Mouse (Mus musculus): ENCODE data around the gene Ppp1ca. TPM values are rescaled to one million over a fixed set of nuclear protein-coding genes. Genes with fewer than 3 reads are reported as not detected.
A peak's percentile ranks its signal among the peaks of the same experiment; 100 is the strongest.

The Ppp1ca gene
- polyA plus RNA-seq, 1 experiment from 2014 or later = 627 TPM

DNA sequence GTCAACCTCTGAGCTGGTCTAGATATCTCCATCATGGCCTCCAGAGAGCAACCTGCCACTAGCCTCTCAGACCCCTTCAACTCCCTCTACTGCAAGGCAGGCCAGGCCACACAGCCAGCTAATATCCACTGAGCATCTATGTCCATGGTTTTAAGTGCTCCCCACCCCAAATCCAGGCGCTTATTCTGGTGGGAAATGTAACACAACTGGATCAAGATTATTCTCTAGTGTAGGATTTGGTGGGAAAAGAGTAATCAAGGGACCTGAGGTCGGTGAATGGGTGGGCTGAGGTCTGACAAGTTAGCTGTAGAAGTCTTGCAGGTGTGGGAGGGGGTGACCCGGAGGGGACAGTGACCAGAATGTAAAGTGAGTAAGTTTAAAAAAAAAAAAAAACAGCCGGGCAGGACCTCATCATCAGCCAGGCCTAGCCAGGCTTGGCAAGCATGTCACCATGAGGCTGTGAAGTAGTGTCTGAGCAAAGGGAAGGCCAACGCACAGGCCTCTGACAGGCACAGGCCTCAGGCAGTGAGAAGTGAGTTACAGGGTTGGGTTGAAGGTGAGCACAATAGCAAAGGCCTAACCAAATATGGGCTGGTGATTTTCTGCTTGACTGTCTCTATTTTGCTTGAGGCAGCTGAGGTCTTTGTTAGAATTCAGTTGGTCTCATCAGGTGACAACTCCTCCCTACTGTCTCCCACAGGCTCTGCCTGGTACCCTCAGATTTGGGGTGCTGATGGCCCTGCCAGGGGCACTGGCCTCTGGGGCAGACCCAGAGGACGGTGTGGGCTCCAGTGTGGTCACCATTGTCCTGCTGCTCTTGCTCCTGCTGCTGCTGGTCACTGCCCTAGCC, 36.4 kb upstream of the Ppp1ca start:
- H3K9ac ChIP-seq = no peak overlapping the region
- H3K27me3 ChIP-seq (replicated peaks) = no peaks in the 10 kb centered on the region
- H3K4me1 ChIP-seq (replicated peaks) = peaks cover 38% of the 10 kb centered on the region
- ATAC-seq (ENCODE audit: insufficient number of reproducible peaks, low FRiP score) = no peak
- 82% methylated on average over 6 of the region's 6 CpGs for WGBS
- H3K9me3 ChIP-seq (replicated peaks) = no peaks in the 10 kb centered on the region
- H3K4me3 ChIP-seq = no peak overlapping the region
- 0 out of 2 replicates have a peak overlapping the region, but pooled peaks have one; percentile 10 for H3K27ac ChIP-seq (ENCODE audit: poor library complexity, severe bottlenecking)
- peaks cover 81% of the 10 kb centered on the region for H3K36me3 ChIP-seq
- no peak overlapping the region for H3K4me2 ChIP-seq

DNA sequence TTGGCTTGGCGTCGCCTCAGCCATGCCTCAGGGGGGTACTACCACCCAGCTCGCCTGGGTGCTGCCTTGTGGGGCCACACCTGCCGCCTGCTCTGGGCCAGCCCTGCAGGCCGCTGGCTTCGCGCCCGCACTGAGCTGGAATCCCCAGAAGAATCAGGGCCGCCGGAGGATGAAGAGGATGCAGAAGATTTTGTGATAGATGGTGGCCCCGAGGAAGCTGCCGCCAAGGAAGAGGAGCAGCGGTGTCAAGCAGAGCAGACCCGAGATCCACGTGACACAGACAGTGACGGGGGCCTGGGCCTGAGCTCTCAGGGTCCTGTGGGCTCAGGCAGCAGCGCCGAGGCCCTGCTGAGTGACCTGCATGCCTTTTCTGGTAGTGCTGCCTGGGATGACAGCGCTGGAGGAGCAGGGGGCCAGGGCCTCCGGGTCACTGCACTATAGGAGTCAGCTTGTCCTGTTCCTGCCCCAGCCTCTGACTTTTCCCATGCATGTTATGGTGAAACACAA, 35.7 kb upstream of the Ppp1ca start:
- ATAC-seq (ENCODE audit: insufficient number of reproducible peaks, low FRiP score) = no peak
- H3K36me3 ChIP-seq = peaks cover 81% of the 10 kb centered on the region
- H3K4me3 ChIP-seq = no peak overlapping the region
- H3K4me2 ChIP-seq = no peak overlapping the region
- H3K9me3 ChIP-seq (replicated peaks) = no peaks in the 10 kb centered on the region
- H3K4me1 ChIP-seq (replicated peaks) = peaks cover 32% of the 10 kb centered on the region
- no peaks in the 10 kb centered on the region for H3K27me3 ChIP-seq (replicated peaks)
- WGBS = 74% methylated on average over 20 of the region's 20 CpGs
- no peak overlapping the region for H3K9ac ChIP-seq
- H3K27ac ChIP-seq (ENCODE audit: poor library complexity, severe bottlenecking) = 0 out of 2 replicates have a peak overlapping the region, but pooled peaks have one; percentile 10

DNA sequence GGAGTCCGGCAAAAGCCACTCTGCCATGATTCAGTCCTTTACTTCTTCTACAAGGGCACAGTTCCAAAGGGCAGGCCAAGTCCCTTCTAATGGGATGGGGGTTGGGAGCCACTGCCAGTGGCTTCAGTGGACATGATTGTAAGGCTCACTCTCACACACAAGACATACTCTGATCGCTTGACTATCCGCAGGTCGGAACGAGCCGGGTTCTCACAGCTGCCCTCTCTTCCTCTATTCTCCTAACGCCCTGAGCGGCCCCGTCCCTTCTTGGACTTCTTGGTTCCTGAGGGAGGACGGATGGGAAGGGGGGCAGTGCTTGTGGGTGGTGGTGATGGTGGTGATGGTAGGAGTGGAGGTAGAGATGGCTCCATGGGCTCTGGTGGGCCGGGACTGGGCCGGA, 35.1 kb upstream of the Ppp1ca start:
- WGBS = 92% methylated on average over 12 of the region's 12 CpGs
- peaks cover 81% of the 10 kb centered on the region for H3K36me3 ChIP-seq
- no peak for ATAC-seq (ENCODE audit: insufficient number of reproducible peaks, low FRiP score)

DNA sequence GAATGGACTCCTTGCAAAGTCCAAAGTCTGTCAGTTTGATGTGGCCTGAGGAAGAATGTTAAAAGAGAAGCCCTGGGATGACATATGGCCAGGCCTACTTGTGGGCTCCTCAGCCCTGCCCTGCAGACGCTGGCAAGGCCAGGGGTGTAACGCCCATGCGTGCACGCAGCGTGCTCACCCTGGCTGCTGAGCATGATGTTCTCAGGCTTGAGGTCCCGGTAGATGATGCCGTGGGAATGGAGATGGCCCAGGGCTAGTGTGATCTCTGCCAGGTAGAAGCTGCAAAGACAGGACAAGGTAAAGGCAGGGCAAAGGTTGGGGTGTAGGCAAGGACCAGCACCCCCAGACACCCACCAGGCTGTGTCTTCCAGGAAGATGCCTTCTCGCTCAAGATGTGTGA, 32.8 kb upstream of the Ppp1ca start:
- Histone ChIP-seq H3K36me3 (peaks cover 63% of the 10 kb centered on the region), H3K27me3 (replicated peaks) (no peaks in the 10 kb centered on the region), H3K4me3 (no peak overlapping the region), H3K9me3 (replicated peaks) (no peaks in the 10 kb centered on the region), H3K4me1 (replicated peaks) (peaks cover 22% of the 10 kb centered on the region), H3K9ac (no peak overlapping the region), H3K27ac (ENCODE audit: poor library complexity, severe bottlenecking) (no peak overlapping the region), H3K4me2 (no peak overlapping the region)
- no peak for ATAC-seq (ENCODE audit: insufficient number of reproducible peaks, low FRiP score)
- 95% methylated on average over 8 of the region's 8 CpGs for WGBS

More for the DNA sequence above, 35.1 kb upstream of the Ppp1ca start:
- no peak overlapping the region for H3K9ac ChIP-seq
- H3K9me3 ChIP-seq (replicated peaks) = no peaks in the 10 kb centered on the region
- no peak overlapping the region for H3K4me2 ChIP-seq
- H3K4me3 ChIP-seq = no peak overlapping the region
- H3K27me3 ChIP-seq (replicated peaks) = no peaks in the 10 kb centered on the region
- H3K4me1 ChIP-seq (replicated peaks) = peaks cover 26% of the 10 kb centered on the region
- no peak overlapping the region for H3K27ac ChIP-seq (ENCODE audit: poor library complexity, severe bottlenecking)

DNA sequence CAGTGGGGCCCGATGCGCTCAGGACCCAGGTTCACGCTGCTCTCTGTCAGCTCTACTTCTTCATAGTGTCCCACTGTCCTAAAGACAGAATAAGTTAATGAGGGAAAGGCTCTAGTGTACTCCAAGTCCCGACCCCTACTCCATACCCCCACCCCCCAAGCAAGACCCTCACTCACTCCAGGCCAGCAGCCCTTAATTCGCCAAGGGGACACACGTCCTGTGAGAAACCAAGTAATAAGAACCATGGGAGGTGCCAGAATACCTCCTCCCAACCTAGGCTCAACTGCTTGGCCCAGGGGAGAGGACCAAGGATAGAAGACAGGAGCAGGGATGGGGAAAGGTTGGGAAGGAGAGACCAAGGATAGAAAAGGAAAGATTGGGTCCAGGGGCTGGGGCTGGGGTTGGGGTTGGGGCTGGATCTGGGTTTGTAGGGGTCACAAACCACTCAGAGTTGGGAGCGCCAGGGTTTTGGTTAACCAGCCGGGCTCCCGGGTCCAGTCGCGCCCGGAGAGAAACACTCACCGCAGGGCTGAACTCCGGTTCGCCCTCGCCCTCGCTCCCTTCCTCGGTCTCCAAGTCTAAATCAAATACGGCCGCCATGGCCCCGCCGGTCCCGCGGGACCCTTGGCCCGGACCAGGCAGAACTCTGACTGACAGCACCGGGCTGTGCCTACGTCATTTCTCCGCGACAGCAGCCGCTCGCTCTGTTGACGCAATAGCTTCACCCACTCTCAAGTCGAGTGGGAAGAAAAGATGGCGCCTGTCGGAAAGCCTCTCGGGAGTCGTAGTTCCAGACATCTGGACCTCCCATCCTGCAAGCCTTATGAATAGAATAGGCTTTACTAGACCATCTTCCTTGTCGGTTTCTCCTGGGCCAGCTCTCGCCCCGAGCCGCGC, 29.0 kb upstream of the Ppp1ca start, which contains the start of gene Rps6kb2:
TSS of gene Rps6kb2 (minus strand) at position 709 of the 897 bp plus-strand sequence.
- peak; percentile 85 for ATAC-seq (ENCODE audit: insufficient number of reproducible peaks, low FRiP score)
- WGBS = 6% methylated on average over 42 of the region's 42 CpGs
- H3K27ac ChIP-seq (ENCODE audit: poor library complexity, severe bottlenecking) = peak within 1 kb of the TSS; percentile 41

DNA sequence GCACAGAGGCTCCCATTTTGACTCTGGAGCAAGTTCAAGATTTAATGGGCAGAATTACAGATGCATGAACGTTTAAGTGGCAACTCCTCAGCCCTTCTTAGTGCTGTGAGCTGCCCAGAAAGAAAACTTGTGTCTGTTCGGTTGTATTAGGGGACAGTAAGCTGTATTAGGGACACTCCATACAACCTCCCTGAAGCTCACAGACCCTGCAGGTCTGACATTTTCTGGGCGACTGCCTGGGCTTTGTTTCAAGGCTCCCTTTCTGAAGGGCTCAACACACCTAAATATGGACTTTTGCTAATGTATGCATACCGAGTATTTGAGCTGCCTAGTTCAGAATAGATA, 28.4 kb upstream of the Ppp1ca start:
- Histone ChIP-seq H3K9ac (peak overlapping the region; percentile 58; the same call in 1 of the 2 replicates), H3K4me2 (peak overlapping the region; percentile 95), H3K4me1 (replicated peaks) (peaks cover 24% of the 10 kb centered on the region), H3K27ac (ENCODE audit: poor library complexity, severe bottlenecking) (peak overlapping the region; percentile 41; the same call in 1 of the 2 replicates), H3K9me3 (replicated peaks) (no peaks in the 10 kb centered on the region), H3K36me3 (peaks cover 32% of the 10 kb centered on the region), H3K4me3 (peak overlapping the region; percentile 73), H3K27me3 (replicated peaks) (no peaks in the 10 kb centered on the region)
- WGBS = 39% methylated on average over 4 of the region's 4 CpGs
- no peak for ATAC-seq (ENCODE audit: insufficient number of reproducible peaks, low FRiP score)

More for the DNA sequence above, 29.0 kb upstream of the Ppp1ca start, which contains the start of gene Rps6kb2:
- Histone ChIP-seq H3K9me3 (replicated peaks) (no peaks in the 10 kb centered on the region), H3K4me1 (replicated peaks) (peaks cover 24% of the 10 kb centered on the region), H3K36me3 (peaks cover 38% of the 10 kb centered on the region), H3K4me2 (peak within 1 kb of the TSS; percentile 95), H3K9ac (peak within 1 kb of the TSS; percentile 93), H3K27me3 (replicated peaks) (no peaks in the 10 kb centered on the region), H3K4me3 (peak within 1 kb of the TSS; percentile 73)

DNA sequence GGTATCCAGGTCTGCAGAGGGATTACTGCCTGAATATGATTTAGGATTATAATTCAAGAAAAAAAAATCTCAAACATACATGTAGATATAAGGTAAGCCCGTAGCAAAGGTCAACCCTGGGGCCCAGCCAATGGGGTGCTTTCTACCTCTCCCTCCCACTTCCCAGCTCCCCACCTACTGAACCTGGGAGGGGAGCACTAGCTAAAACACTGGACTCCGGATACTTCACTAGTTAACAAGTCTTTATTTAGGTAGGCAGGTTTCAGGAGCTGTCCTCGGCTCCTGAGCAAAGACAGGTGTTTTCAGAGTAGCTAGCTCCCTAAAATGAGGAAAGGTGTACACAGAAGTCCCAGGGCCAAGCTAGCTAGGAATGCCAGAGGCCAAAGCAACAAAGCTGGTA, 27.8 kb upstream of the Ppp1ca start:
- H3K36me3 ChIP-seq = peaks cover 26% of the 10 kb centered on the region
- no peak overlapping the region for H3K9ac ChIP-seq
- ATAC-seq (ENCODE audit: insufficient number of reproducible peaks, low FRiP score) = no peak
- no peak overlapping the region for H3K27ac ChIP-seq (ENCODE audit: poor library complexity, severe bottlenecking)
- H3K27me3 ChIP-seq (replicated peaks) = no peaks in the 10 kb centered on the region
- no peak overlapping the region for H3K4me2 ChIP-seq
- no peaks in the 10 kb centered on the region for H3K9me3 ChIP-seq (replicated peaks)
- no peak overlapping the region for H3K4me3 ChIP-seq
- 76% methylated on average over 3 of the region's 3 CpGs for WGBS
- H3K4me1 ChIP-seq (replicated peaks) = peaks cover 24% of the 10 kb centered on the region

DNA sequence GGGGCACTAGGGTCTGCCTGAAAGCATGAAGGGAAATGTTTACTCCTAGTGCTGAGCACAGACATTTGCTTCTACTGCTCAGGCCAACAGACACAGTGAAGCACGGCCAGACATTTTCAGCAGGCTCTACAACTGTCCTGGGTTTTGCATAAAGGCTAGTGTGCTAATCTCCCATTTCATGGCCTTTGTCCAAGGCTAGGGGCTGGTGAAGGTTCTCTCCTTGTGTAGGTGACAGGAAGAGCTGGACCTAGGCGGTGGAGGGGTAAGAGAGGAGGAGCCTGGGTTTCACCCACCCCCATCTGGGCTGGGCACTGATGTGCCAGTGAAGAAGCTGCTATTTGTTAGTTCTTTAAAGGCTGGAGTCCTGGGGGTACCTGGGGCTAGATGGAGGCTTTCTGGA, 27.1 kb upstream of the Ppp1ca start:
- Histone ChIP-seq H3K9ac (0 out of 2 replicates have a peak overlapping the region, but pooled peaks have one; percentile 2), H3K27me3 (replicated peaks) (no peaks in the 10 kb centered on the region)

DNA sequence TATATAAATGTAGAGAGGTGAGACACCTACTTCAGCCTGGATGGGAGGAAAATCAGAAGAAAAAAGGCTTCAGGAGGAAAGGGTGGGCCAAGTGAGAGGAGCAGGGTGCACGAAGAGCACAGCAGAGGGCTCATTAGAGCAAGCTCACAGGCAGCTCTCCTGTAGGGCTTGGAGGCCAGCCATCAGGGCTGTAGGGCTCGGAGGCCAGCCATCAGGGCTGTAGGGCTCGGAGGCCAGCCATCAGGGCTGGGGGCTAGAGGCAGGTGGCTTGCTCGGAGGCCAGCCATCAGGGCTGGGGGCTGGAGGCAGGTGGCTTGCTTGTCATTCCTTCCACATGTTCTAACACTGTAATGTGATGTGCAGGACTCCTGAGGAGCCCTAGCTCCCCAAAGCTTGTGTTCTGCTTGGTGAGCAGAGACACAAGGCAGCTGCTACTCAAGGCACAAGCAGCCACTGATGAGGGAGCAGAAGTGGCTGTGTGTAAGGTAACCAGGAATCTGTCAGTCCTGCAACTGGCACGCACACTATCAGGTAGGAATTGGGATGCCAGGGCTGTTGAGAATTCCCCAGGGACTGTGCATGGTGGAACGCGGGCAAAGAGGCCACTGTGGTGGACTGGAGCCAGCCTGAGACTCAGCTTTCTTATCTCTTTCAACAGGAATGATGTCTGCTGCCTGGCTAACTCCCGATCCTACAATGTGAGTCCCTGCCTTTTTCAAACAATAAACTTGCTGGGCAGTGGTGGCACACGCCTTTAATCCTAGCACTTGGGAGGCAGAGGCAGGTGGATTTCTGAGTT, 25.0 kb upstream of the Ppp1ca start:
- Histone ChIP-seq H3K4me1 (replicated peaks) (peaks cover 40% of the 10 kb centered on the region), H3K4me3 (no peak overlapping the region), H3K9ac (peak overlapping the region; percentile 1; the same call in 1 of the 2 replicates), H3K27me3 (replicated peaks) (no peaks in the 10 kb centered on the region), H3K36me3 (0 out of 2 replicates have a peak, but pooled peaks cover 2% of the 10 kb centered on the region), H3K4me2 (no peak overlapping the region), H3K27ac (ENCODE audit: poor library complexity, severe bottlenecking) (peak overlapping the region; percentile 50), H3K9me3 (replicated peaks) (no peaks in the 10 kb centered on the region)
- 47% methylated on average over 9 of the region's 9 CpGs for WGBS
- no peak for ATAC-seq (ENCODE audit: insufficient number of reproducible peaks, low FRiP score)

More for the DNA sequence above, 27.1 kb upstream of the Ppp1ca start:
- WGBS = 73% methylated on average over 2 of the region's 2 CpGs
- Histone ChIP-seq H3K4me1 (replicated peaks) (peaks cover 25% of the 10 kb centered on the region), H3K4me2 (no peak overlapping the region), H3K27ac (ENCODE audit: poor library complexity, severe bottlenecking) (no peak overlapping the region), H3K9me3 (replicated peaks) (no peaks in the 10 kb centered on the region), H3K4me3 (no peak overlapping the region), H3K36me3 (peaks cover 20% of the 10 kb centered on the region)
- no peak for ATAC-seq (ENCODE audit: insufficient number of reproducible peaks, low FRiP score)

DNA sequence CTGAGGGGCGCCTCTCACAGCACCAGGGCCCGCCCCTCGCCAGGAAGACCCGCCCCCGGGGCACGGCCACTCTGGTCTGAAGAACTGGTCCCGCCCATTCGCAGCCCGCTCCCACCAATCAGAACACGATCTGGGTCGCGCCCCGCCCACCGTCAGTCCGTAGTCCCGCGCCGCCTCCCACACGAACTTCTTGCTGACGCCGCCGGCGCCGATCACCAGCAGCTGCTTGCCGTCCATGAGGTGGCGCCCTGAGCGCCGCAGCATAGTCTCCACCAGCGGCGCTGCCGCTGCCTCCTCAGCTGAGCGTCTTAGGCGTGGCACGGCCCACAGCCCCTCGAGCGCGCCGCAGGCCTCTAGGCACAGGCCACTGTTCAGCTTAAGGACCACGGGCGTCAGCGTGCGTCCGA, 22.5 kb upstream of the Ppp1ca start:
- peak overlapping the region; percentile 48 for H3K4me3 ChIP-seq
- H3K4me1 ChIP-seq (replicated peaks) = peaks cover 36% of the 10 kb centered on the region
- H3K4me2 ChIP-seq = peak overlapping the region; percentile 83
- WGBS = under 1% methylated on average over 43 of the region's 43 CpGs
- ATAC-seq (ENCODE audit: insufficient number of reproducible peaks, low FRiP score) = peak; percentile 96
- no peaks in the 10 kb centered on the region for H3K36me3 ChIP-seq
- H3K9me3 ChIP-seq (replicated peaks) = no peaks in the 10 kb centered on the region
- H3K27me3 ChIP-seq (replicated peaks) = no peaks in the 10 kb centered on the region
- peak overlapping the region; percentile 80 for H3K27ac ChIP-seq (ENCODE audit: poor library complexity, severe bottlenecking)
- H3K9ac ChIP-seq = peak overlapping the region; percentile 86
